Mouse (Mus musculus) embryonic fibroblast, embryonic 13.5 days (primary cell): ENCODE data around the gene Gm5148. TPM values are rescaled to one million over a fixed set of nuclear protein-coding genes. Genes with fewer than 3 reads are reported as not detected.

Source experiments
- H3K27ac ChIP-seq: 2 replicates; pipeline ENCODE4 v1.5.1; 2012; ENCODE audit warnings: low read length, control low read depth, inconsistent platforms; ENCODE audit not compliant: insufficient read depth
- H3K4me1 ChIP-seq: 2 replicates; pipeline ENCODE4 v1.6.1; 2011; ENCODE audit warnings: low read length; ENCODE audit not compliant: control insufficient read depth, insufficient read depth
- H3K4me3 ChIP-seq: 2 replicates; pipeline ENCODE4 v1.5.1; 2011; ENCODE audit warnings: mild to moderate bottlenecking, control low read depth, low read length; ENCODE audit not compliant: insufficient read depth
- CTCF ChIP-seq: IDR thresholded peaks from 2 replicates; pipeline ENCODE4 v1.5.1; 2011; ENCODE audit warnings: mild to moderate bottlenecking, control low read depth, low read length, moderate library complexity, borderline replicate concordance; ENCODE audit not compliant: insufficient read depth
- POLR2A ChIP-seq: IDR thresholded peaks from 2 replicates; pipeline ENCODE4 v1.6.1; 2011; ENCODE audit warnings: low read depth, mild to moderate bottlenecking, control low read depth, low read length, moderate library complexity
- polyA plus RNA-seq: library from polyadenylated mRNA; stranded (reverse); fragments of >200 nt; gene quantifications from 2 replicates; pipeline ENCODE4 v1.2.4, GENCODE M21; 2011; ENCODE audit warnings: low read depth; ENCODE audit not compliant: missing spikeins, insufficient read length

The Gm5148 gene
- polyA plus RNA-seq, 1 experiment, result 1.4 TPM

DNA sequence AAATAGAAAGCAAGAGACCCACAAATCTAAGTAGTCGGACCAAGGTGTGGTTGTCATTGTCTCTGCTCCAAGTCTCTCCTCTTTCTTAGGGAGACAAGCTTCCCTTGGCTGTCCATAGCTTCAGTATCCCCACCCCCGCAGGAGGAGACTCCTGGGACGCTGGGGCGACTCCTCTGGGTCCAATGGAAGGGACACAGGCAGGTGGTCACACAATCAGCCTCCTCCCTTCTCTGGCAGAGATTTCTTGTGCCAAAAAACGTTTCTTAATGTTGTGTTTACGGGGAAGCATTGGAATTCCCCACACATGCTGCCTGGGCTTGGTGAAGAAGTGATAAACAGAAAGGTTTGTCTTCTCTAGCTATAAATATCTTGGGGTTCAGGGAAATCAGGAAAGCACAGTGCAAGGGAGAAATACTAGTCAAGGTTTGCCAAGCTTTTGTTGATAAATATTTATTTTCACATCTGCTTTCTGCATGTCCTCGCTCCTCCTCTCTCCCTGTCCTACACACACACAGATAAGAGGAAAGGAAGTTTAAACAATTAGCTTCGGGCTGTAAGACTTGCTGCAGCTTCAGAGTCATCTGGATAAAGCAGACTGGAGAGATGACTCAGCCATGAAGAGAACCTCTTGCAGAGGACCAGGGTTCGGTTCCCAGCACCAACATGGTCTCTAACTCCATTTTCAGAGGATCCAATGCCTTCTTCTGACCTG is 34.5 kb upstream of the Gm5148 start:
- Histone ChIP-seq H3K4me3 (no peak overlapping the region), H3K27ac (no peak overlapping the region), H3K4me1 (no peaks in the 10 kb centered on the region; the same call in 1 of the 2 replicates)
- TF ChIP-seq POLR2A (no peak), CTCF (no peak)

DNA sequence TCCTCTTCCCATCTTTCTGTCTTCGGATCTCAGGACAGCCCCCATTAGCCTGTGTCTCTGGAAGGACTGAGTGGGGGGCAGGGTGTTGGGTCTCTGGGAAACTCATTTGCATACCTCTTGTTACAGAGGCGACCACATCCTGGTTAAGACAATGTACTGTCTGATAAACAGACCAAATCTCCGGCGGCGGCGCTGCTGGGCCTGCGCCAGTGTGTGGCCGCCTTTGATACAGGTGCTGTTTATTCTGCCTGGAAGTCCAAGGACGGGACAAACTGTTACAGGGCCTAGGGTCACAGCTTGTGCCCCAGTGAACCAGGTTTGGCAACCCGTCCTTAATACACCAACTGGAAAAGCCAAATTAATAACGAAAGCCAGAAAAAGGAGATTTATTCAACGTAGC is 33.8 kb upstream of the Gm5148 start:
- H3K27ac ChIP-seq, result no peak overlapping the region
- H3K4me3 ChIP-seq, result no peak overlapping the region
- H3K4me1 ChIP-seq, result no peaks in the 10 kb centered on the region; the same call in 1 of the 2 replicates
- no peak for TF ChIP-seq POLR2A
- TF ChIP-seq CTCF, result no peak

GRCm38 (mm10) chr3:37757613-37758012 is 33.3 kb upstream of the Gm5148 start:
- Histone ChIP-seq H3K4me1 (no peaks in the 10 kb centered on the region; the same call in 1 of the 2 replicates), H3K27ac (no peak overlapping the region), H3K4me3 (no peak overlapping the region)
- no peak for TF ChIP-seq CTCF
- no peak for TF ChIP-seq POLR2A

GRCm38 (mm10) chr3:37756005-37756404 is 31.7 kb upstream of the Gm5148 start:
- Histone ChIP-seq H3K27ac (no peak overlapping the region), H3K4me1 (no peaks in the 10 kb centered on the region; the same call in 1 of the 2 replicates), H3K4me3 (no peak overlapping the region)
- TF ChIP-seq CTCF (no peak), POLR2A (no peak)

- H3K4me3 ChIP-seq, result no peak overlapping the region
- H3K4me1 ChIP-seq, result no peaks in the 10 kb centered on the region; the same call in 1 of the 2 replicates
- H3K27ac ChIP-seq, result peak overlapping the region; percentile 8; the same call in 1 of the 2 replicates
- TF ChIP-seq POLR2A (no peak), CTCF (no peak)
Measured at GRCm38 (mm10) chr3:37754639-37755038, 30.3 kb upstream of the Gm5148 start.

DNA sequence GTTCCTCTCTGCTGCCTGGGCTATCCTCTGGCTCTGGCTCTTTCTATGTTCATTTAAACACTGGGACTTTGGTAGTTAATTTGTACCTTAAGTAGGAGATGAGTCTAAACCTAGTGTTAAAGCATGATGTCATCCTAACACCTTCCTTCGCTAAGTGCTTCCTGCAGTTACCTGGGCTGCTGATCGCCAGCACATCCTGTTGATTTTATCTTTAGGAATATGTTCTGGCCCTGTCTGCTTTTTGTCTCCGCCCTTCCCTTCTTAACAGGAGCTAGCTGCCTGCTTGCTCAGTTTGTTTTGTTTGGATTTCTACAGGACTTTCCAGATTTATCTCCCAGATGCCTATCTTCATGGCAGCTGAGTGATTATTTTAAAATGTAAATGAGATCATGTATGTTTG is 28.9 kb upstream of the Gm5148 start:
- no peak overlapping the region; the same call in 1 of the 2 replicates for H3K27ac ChIP-seq
- H3K4me1 ChIP-seq, result no peaks in the 10 kb centered on the region; the same call in 1 of the 2 replicates
- H3K4me3 ChIP-seq, result no peak overlapping the region
- TF ChIP-seq POLR2A (no peak), CTCF (no peak)

- Histone ChIP-seq H3K27ac (no peak overlapping the region), H3K4me1 (peaks cover 6% of the 10 kb centered on the region), H3K4me3 (no peak overlapping the region)
- no peak for TF ChIP-seq POLR2A
- TF ChIP-seq CTCF, result no peak
Measured at GRCm38 (mm10) chr3:37748002-37748733, 23.9 kb upstream of the Gm5148 start.

DNA sequence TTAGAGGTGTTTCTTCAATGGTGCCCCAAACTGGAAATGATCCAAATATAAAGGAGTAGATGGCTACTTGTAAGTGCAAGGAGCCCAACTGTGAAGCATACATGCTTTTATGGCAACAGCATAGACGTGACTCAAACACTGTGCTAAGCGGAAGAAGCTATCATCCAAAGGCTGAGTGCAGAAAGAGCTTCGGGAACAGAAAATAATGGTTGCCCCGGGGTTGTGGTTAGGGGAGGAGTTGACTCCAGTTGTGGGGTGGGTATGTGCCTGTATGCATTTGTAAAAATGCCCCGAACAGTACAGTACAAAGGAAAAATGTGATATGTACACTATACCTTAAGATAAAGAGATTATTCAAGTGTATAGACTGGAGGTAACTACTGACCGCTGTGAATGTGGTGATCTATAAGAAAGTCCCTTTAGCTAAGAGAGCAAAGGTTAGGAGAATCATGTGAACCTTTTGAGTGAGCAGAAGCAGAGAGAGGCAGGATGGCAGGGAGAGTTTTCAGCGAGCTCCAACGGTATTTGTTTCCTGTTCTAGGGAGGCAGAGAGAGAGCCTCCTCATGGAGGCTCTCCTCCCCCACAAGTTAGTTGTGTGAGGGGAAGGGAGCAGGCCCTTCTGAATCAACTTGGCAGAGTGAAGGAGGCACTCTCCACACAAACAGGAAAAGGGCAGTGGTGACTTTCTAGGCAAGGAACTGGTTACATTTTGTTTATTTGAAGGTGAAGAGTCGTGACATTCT is 23.1 kb upstream of the Gm5148 start:
- Histone ChIP-seq H3K27ac (no peak overlapping the region), H3K4me3 (no peak overlapping the region), H3K4me1 (peaks cover 7% of the 10 kb centered on the region)
- no peak for TF ChIP-seq POLR2A
- no peak for TF ChIP-seq CTCF

DNA sequence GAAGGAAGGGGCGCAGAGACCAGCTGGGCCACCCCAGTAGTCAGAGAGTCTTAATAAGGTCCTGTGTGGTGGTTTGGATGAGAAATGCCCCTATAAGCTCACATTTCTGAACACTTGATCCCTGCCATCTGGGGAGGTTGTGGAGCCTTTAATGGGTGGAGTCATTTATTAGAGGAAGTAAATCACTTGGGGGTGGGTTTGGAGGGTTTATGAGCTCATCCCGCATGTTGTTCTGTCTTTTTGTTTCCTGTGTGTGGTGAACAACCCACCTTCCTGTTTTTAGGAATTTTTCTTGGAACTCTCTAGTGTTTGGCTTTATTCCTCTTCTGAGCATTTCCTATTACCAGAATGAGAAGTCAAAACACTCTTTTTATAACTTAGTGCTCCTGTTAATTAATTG is 19.8 kb upstream of the Gm5148 start:
- TF ChIP-seq POLR2A (no peak), CTCF (no peak)
- H3K4me3 ChIP-seq, result no peak overlapping the region
- H3K27ac ChIP-seq, result no peak overlapping the region
- H3K4me1 ChIP-seq, result peaks cover 7% of the 10 kb centered on the region

GRCm38 (mm10) chr3:37739996-37740395 is 15.7 kb upstream of the Gm5148 start:
- Histone ChIP-seq H3K27ac (no peak overlapping the region), H3K4me3 (no peak overlapping the region), H3K4me1 (peaks cover 14% of the 10 kb centered on the region)
- TF ChIP-seq CTCF (no peak), POLR2A (no peak)
